Mouse (Mus musculus) embryo, embryonic 11 days (tissue): Measurements from ENCODE around the gene Usp12.
A peak's percentile ranks its signal among the peaks of the same experiment; 100 is the strongest.

ENCODE experiments used
- DNase-seq: peaks from one replicate; pipeline ENCODE4 v3.0.0-alpha.2; 2015

Usp12 gene

DNA sequence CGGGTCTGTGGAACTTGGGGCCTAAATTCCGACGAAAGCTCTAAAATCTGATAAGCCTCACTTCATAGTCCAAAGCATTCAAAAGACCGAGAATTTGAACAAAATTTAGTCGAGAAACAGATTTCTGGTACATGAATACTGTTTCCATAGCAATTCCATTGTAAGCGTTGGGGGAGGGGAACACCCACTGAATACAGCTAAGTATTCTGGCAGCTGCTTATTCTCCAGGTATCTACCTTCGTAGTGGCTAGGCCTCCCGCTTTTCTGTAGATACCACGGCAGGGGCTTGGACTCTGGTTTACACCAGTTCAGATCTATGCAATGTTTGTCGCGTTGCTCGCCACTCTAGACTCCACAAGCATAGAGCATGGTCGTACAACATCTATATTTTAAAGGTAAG is 922 bp upstream of the Usp12 start:
- peak; percentile 7 for DNase-seq

DNA sequence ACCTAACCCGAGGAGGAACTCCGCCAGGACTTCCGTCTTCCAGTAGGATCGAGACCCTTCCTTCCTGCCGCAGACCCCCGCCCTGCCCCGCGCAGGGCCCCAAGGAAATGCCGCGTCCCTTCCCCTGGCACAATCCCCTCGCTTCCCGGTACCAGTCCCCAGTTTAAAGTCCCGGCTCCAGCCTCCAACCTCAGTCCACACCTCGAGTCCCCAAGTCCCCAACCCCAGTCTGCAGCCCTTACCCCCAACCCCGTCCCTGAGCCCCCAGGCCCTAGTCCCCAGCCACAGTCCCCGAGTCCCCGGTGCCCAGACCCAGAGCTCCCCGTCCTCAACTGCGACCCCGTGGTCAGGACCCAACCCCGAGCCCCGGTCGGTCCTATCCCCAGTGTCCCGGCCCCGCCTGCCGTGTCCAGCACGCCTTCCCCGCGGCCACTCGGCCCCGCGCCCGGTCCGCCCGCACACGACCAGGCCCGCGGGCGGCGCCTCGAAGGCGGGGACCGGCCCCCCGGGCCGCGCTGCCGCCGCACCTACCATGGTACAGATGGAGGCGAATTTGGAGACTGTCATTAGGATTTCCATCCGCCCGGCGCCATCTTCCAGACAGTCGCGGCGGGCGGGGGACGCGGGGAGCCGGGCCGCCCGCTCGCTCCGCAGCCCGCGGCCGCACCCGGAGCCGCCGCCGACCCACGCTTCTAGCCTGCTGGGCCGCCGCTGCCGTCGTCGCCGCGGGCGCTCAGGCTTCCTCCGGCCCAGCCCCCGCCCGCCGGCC is 538 bp downstream of the Usp12 start:
- peak; percentile 65 for DNase-seq

DNA sequence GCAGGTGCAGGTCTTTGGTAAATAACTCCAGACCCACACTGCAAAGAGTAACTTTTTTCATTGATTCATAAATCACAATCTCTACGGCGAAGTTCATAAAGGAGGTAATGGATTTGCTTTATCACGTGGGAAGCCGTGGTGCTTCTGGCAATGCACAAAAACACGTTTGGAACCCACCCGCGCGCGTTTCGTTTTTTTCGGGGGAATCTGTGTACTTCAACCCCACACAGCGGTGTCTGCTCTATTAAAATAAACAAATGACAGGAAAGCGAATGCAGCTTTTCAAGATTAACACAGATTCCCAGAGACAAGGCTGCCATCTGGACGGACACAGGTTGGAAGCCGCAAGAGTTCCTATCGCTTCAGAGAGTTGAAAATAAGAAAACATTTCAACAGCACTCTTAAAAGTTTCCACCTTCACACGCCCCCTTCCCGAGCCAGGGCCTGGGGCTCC is 1.1 kb downstream of the Usp12 start:
- no peak for DNase-seq

- no peak for DNase-seq
Measured at GRCm38 (mm10) chr5:146792140-146792791, 2.5 kb downstream of the Usp12 start.

GRCm38 (mm10) chr5:146790944-146791343 is 3.9 kb downstream of the Usp12 start:
- no peak for DNase-seq

GRCm38 (mm10) chr5:146789413-146789812 is 5.4 kb downstream of the Usp12 start:
- DNase-seq = no peak

DNA sequence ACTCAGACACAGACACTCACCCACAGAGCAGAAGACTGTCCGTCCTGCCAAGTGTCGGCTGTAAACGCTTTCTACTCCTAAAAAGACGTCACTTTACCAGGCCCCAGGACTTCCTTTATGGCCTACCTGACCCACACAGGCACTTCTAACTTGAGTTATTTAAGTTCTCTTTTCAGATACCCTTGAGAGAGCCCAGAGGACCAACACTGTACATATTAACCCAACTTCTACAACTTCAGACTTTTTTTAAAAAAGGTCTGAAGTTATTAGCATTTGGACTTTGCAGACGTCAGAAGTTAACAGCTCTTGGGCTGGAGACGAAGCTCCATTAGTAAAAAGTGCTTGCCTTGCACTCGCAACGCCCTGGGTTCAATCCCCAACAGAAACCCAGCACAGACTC is 8.7 kb downstream of the Usp12 start:
- no peak for DNase-seq

GRCm38 (mm10) chr5:146783891-146784290 is 10.9 kb downstream of the Usp12 start:
- no peak for DNase-seq

DNA sequence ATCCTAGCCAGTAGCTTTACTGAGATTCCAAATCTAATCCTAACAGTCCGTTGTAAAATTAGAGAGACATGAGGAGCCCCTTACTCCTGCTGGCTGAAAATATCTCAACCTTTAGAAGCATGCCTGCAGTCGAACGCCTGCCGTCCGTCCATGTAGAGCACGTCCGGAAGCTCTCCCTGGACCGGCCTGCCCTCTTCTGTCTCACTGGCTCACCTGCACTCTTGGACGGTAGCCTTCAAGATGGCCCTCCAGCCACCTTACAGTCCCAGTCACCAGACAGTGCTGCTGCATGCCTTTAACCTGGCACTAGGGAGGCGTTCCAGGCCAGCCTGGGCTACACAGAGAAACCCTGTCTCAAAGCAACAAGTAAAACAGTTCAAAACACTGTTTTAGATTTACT is 11.5 kb downstream of the Usp12 start:
- DNase-seq = no peak

- DNase-seq = no peak
Measured at GRCm38 (mm10) chr5:146781663-146782062, 13.1 kb downstream of the Usp12 start.

GRCm38 (mm10) chr5:146779931-146780330 is 14.9 kb downstream of the Usp12 start:
- no peak for DNase-seq

GRCm38 (mm10) chr5:146776988-146777639 is 17.7 kb downstream of the Usp12 start:
- DNase-seq = no peak

DNA sequence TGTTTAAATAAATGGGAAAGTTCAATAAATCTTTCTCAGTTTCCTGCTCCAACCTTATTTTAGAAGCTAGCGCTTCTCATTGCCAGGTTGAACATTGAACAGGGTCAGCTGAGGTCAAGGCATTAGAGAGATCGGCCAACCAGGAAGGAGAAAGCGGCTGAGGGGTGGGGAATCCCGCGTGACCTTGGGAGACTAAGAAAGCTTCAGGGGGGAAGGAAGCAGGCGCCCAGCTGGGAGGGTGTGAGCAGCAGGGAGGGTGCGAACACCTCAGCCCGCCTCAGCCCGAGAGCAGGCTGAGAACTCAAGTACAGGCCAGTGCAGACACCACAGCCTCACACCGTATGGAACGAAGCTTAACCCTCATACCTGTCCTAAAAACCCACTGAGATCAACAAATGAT is 22.8 kb downstream of the Usp12 start:
- DNase-seq = peak; percentile 42

- no peak for DNase-seq
Measured at GRCm38 (mm10) chr5:146770002-146770848, 24.6 kb downstream of the Usp12 start.

DNA sequence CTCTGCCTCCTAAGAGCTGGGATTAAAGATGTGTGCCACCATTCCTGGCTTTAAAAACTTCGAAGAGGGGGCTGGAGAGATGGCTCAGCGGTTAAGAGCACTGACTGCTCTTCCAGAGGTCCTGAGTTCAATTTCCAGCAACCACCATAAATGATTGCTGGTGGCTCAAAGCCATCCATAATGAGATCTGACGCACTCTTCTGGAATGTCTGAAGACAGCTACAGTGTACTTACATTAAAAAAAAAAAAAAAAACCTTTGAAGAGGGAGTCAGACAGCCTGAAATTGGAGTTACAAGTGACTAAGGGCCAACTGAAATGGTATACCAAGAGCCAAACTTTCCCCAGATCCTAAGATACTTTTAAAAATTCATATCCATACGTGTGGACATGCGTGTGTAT is 29.0 kb downstream of the Usp12 start:
- no peak for DNase-seq

DNA sequence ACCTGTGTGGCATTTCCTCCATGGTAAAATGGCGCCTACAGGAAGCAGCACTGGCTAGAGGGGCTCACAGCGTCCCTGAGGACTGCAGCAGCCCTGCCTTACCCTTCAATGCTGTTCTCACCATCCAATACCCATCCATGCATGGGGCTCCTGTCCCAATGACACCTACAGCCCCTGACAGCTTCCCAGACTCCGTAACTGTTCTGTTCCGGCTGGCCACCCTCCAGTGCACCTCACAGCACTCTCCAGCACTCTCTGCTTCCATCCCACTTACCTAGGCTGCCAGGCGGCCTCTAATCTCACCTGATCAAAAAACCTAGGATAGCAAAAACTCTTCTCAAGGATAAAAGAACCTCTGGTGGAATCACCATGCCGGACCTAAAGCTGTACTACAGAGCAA is 35.6 kb downstream of the Usp12 start:
- no peak for DNase-seq

- DNase-seq = no peak
Measured at GRCm38 (mm10) chr5:146757921-146758320, 36.9 kb downstream of the Usp12 start.

GRCm38 (mm10) chr5:146757316-146757715 is 37.5 kb downstream of the Usp12 start:
- DNase-seq = no peak

- DNase-seq = no peak
Measured at GRCm38 (mm10) chr5:146753181-146753580, 41.6 kb downstream of the Usp12 start.

GRCm38 (mm10) chr5:146750958-146751357 is 43.8 kb downstream of the Usp12 start:
- DNase-seq = no peak

DNA sequence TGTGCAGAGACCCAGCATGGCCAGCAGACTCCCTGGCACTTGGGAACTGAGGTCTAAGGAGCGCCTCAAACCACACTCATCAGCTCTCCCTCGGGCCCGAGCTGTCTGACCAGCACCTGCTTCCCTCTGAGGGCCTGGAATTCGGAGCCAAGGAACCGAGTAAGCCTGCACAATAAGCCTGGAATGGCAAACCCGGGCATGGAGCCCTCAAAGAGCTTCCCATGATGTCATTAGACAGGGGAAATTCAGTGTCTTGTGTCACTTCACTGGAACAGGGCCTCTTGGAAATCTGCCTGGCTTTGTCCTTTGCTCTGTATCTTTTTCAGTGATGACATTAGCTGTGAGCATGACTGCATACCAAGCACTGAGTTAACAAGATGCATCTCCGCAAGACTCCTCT is 44.5 kb downstream of the Usp12 start:
- no peak for DNase-seq

GRCm38 (mm10) chr5:146749857-146750256 is 44.9 kb downstream of the Usp12 start:
- no peak for DNase-seq

DNA sequence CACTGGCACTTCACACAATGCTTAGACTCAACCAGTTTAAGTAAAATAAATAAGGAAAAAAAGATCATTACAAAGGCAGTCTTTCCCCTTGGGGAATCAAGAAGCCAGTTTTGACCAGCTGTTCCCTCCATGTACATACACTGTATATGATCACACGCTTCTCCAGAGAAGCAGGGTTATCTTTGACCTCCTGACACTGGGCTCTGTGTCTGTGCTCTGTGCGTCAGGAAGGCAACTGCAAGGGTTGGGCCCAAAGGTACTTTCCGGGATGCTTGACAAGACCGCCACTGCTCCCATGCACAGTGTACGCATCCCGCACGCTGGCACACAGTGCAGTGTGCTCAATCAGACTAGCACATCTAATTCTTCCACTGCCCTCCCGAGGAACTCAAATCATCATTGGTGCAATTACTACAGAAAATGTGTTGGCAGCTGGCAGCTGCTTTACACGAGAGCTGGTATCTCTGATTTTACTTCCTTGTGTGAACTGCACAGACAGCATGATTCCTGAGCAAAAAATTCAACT is 57.8 kb downstream of the Usp12 start:
- DNase-seq = no peak
